Mouse (Mus musculus): ENCODE results near the gene Nr2c2.

DNA sequence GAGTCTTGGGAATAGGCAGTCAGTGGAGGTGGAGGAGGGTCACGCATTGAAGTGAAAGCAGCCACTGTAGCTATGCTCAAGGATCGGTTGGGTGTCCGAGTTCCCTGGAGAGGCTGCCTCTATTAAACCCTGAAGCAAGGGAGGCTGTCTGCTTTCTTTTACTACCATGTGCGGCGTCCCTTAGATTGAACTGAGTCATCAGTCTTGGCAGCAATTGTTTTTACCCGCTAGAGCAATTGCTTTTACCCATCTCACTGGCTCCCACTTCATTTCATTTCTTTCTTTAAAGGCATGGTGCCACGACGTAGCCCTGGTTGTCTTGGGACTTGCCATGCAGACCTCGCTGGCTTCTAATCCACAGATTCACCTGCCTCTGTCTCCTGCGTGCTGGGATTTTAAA lies 27.1 kb upstream of the Nr2c2 start:
- no peak for TF ChIP-seq ZC3H11A (IDR thresholded peaks at IDR 0.05; ENCODE audit: low read depth, low read length)
- TF ChIP-seq KAT2A (IDR thresholded peaks at IDR 0.05; ENCODE audit: insufficient replicate concordance, low read length), result no peak
- no peak for TF ChIP-seq CTCF (conservative IDR thresholded peaks at IDR 0.05 in 1 of 2, IDR thresholded peaks at IDR 0.05 in 1 of 2; ENCODE audit: low read depth in 2 of 2, low read length in 2 of 2)
- no peak for TF ChIP-seq NELFE (IDR thresholded peaks at IDR 0.05; ENCODE audit: low read depth, low read length)
- TF ChIP-seq POLR2AphosphoS2 (IDR thresholded peaks at IDR 0.05; ENCODE audit: low read depth, low read length), result no peak
- TF ChIP-seq POLR2A (IDR thresholded peaks at IDR 0.05; ENCODE audit: low read depth, low read length), result no peak
- TF ChIP-seq TBP (conservative IDR thresholded peaks at IDR 0.05; ENCODE audit: low read depth, low read length), result no peak
- no peak for TF ChIP-seq SMC3 (IDR thresholded peaks at IDR 0.05; ENCODE audit: low read depth, low read length)
- no peak for TF ChIP-seq RCOR1 (conservative IDR thresholded peaks at IDR 0.05; ENCODE audit: low read depth, low read length)
- TF ChIP-seq EP300 (IDR thresholded peaks at IDR 0.05; ENCODE audit: low read length), result no peak
- TF ChIP-seq ETS1 (conservative IDR thresholded peaks at IDR 0.05; ENCODE audit: low read depth, low read length), result no peak
